Mouse (Mus musculus) WW6 (cell line): Measurements from ENCODE around the gene Nuak2.

ENCODE experiments used
- DNase-seq: peaks from one replicate; pipeline ENCODE4 v3.0.0-alpha.2; 2013; ENCODE audit warnings: low read depth, low spot score

Nuak2 gene

DNA sequence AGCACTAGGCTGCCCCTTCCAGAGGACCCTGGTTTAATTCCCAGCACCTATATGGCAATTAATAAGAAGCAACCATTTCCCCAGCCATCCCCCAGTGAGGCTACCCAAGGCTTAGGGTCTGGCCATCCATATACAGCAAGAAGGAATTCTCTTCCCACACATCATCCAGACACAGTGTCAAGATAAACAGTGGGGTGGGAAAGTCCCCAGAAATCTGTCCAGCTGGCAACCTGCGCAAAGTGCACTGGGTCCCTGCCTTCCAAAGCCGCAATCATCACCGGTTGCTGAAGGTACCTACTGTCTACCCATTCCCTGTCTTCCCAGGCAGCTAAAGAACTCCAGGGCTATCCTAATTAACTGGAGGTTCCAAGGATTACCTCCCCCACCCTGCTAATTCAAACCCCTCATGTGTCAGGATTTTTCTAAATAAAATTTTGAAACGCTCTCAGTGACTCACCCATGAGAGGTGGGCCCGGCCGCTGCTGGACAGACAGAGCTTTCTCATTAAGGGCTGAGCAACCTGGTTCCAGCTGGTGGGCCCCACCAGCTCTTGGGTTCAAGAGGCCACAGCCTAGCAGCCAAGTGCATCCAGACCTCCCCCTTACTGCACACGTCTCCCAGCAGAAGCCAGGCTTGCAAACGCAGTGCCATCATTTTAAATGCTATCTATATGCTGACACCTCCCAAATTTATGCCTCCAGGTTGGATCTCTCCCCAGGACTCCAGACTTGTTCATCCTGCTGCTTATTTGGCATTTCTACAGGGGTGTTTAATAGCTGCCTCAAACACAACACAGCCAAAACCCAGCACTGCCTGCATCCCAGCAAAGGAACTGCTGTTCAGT lies 60.5 kb downstream of the Nuak2 start:
- no peak for DNase-seq

DNA sequence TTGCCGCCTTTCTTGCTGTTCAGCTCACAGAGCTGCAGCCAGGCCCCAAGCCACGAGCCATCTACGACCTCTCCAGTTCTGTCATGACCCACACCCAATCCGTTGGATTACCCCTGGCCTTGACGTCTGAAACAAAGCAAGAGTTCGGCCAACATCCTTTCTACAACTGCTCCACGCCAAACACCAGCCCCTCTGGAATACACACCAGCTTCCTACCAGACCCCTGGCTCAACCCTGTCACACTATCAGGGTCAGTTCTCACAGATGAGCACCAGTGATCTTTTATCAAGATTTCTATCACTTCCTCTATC lies 61.1 kb downstream of the Nuak2 start:
- DNase-seq, result no peak

DNA sequence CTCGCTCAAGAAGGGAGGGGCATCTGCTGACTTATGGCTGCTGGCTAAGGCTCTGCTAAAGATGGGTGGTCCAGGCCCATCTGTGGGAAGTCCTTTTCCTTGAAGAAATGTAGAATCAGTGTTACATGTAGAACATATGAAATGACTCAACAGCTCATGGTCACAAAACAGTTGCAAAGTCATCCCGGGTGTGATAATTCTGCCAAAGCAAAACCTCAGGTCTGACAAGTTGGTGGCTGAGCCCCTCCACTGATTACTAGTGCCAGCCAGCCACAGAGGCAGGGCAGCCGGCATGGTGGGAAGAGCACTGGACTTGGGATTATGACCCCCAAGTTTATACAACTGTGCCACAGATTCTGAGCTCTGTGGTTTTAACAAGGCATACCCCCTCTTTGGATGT lies 61.9 kb downstream of the Nuak2 start:
- no peak for DNase-seq

DNA sequence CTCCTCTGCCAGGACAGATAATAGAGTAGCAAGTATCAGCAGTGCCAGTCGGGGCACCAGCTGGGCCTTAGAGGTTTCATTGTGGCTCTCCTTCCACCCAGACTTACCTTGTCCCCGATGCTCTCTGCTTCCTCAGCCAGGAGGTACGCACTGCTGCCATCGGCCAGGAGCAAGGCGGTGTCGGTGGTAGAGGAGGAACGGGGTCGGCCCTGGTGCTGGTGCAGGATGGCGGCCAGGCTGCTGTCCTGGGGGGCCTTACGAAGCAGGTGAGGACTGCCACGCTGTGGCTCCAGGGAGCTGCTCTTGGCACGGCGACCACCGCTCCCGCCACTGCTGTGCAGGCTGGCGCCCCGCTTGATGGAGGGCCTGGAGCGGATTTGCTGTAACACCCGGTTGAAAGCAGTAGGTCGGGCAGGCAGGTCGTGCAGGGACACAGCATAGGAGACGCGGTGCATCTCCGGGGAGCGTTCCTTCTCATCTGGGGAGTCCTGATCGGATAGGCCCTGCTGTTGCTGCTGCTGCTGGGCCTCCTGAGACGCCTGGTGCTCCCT lies 64.7 kb downstream of the Nuak2 start:
- no peak for DNase-seq

DNA sequence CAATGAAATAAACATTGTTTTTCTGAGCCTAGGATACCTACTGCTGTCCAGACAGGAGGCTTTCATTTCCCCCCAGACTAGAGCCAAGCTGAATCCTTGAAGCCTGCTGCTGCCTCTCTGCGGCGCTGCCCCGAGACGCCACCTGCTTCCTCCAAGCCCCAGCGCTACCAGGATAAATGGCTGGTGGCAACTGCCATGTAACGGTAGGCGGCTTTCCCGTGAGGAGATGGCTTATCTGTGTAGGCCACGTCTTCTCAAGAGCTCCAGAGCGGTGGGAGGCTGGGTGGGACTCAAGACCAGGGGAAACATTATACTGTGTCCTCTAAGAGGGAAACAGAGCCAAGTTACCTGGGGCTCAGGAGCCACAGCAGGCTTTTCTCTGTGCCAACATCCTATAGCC lies 66.0 kb downstream of the Nuak2 start:
- no peak for DNase-seq
